9 mouse cellular contexts compared by ENCODE assay signal in the genomic region with DNA sequence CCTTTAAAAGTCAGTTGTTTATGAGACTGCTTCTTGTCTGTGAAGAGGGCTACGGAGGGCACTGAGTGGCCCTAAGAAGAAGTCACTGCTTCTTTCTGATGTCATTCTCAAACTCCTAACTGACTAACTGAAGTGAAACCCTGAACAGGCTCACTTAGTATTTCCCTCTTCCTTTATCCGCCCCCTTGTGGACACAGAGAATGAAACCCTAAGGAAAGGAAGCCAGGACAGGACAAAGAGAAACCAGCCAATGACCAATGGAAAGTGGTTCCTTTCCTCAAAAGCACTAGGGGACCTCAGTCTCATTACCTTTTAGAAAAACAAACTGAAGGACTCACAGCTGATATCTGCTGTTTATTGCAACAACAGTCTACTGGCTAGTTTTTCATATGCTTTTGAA. TPM values are rescaled to one million over a fixed set of nuclear protein-coding genes. Genes with fewer than 3 reads are reported as not detected.
DNase-seq lines count a peak whose midpoint lies in the region; TF ChIP-seq lines count a peak whose summit lies in the region.
"Had no signal": no experiment of that assay in that cellular context is flagged by ENCODE, and none has a peak within 500 bp of the region (broad histone marks: within the 10 kb centered on the region; RNA-seq: fewer than 3 reads in every experiment).

No protein-coding gene starts in this region.

- peak; percentile 59 for DNase-seq in kidney, adult 2 months
- DNase-seq in kidney, adult 18-20 months = no peak
- DNase-seq in B cell, adult 2 months = peak; percentile 14 to 31
- DNase-seq in ES-E14 (ENCODE audit: low read depth, low spot score) = peak; percentile 66
- DNase-seq in embryonic facial prominence, embryonic 10.5 days (ENCODE audit: low spot score) = peak; percentile 21
- DNase-seq in kidney, postnatal 4 days = peak; percentile 11 to 37
- DNase-seq in monocyte, adult 2 months (ENCODE audit: low read depth in 1 of 2, low spot score in 2 of 2) = peak; percentile 4 to 14
- no peak for DNase-seq in spleen, adult 18-20 months

- in situ Hi-C loops in ES-E14 (cut with MboI; ENCODE audit: low sequenced_read_pairs in 2 of 2, unreplicated experiment in 2 of 2) = no loop called here

- no peaks in the 10 kb centered on the region for H3K27me3 ChIP-seq in kidney, adult 2 months (replicated peaks; ENCODE audit: control insufficient read depth, insufficient read depth, low read length)
- H3K27me3 ChIP-seq in embryonic facial prominence, embryonic 10.5 days (replicated peaks; ENCODE audit: low read depth, poor library complexity, severe bottlenecking) = no peaks in the 10 kb centered on the region

- H3K9me3 ChIP-seq in ES-E14 (ENCODE audit: control insufficient read depth, insufficient read depth, low read depth, low read length) = no peaks in the 10 kb centered on the region
- no peaks in the 10 kb centered on the region for H3K9me3 ChIP-seq in embryonic facial prominence, embryonic 10.5 days

- no peak for TF ChIP-seq POLR2A in kidney, adult 2 months (IDR thresholded peaks at IDR 0.05; ENCODE audit: low read depth, low read length)

- H3K27ac ChIP-seq in kidney, adult 2 months (ENCODE audit: insufficient read depth, low read depth, low read length) = no peak overlapping the region
- no peak overlapping the region for H3K27ac ChIP-seq in ES-E14 (ENCODE audit: insufficient read depth, low read depth, low read length, poor library complexity, severe bottlenecking)
- no peak overlapping the region for H3K27ac ChIP-seq in embryonic facial prominence, embryonic 10.5 days (replicated peaks)

- 43% methylated on average over 2 of the region's 2 CpGs for WGBS in kidney, adult 2 months
- 54% methylated on average over 2 of the region's 2 CpGs for WGBS in embryonic facial prominence, embryonic 10.5 days

- H3K4me3 ChIP-seq in kidney, adult 2 months (ENCODE audit: insufficient read depth, low read depth, low read length) = no peak overlapping the region
- no peak overlapping the region for H3K4me3 ChIP-seq in ES-E14 (ENCODE audit: insufficient read depth in 1 of 2, low read depth in 1 of 2, low read length in 2 of 2, poor library complexity in 1 of 2, severe bottlenecking in 1 of 2)
- H3K4me3 ChIP-seq in embryonic facial prominence, embryonic 10.5 days = no peak overlapping the region
- H3K4me3 ChIP-seq: myocyte had no signal

- no peaks in the 10 kb centered on the region; the same call in 1 of the 2 replicates for H3K4me1 ChIP-seq in kidney, adult 2 months (ENCODE audit: control insufficient read depth, insufficient read depth, low read length)
- H3K4me1 ChIP-seq in ES-E14 (ENCODE audit: control insufficient read depth in 2 of 2, insufficient read depth in 2 of 2, low read length in 2 of 2, poor library complexity in 1 of 2) = 0 out of 4 replicates have a peak, but pooled peaks cover 0 to 2% of the 10 kb centered on the region in 2 experiments
- H3K4me1 ChIP-seq in embryonic facial prominence, embryonic 10.5 days = no peaks in the 10 kb centered on the region

- H3K9ac ChIP-seq in ES-E14 (ENCODE audit: insufficient read depth, low read depth, low read length, poor library complexity, severe bottlenecking) = no peak overlapping the region

- TF ChIP-seq CTCF in kidney, adult 2 months (conservative IDR thresholded peaks at IDR 0.05; ENCODE audit: insufficient read depth, insufficient read length, low read depth, low read length) = peak; percentile 22; the same call in 1 of the 2 replicates

- no peaks in the 10 kb centered on the region for H3K36me3 ChIP-seq in kidney, adult 2 months (ENCODE audit: control insufficient read depth, insufficient read depth, low read length)
- peaks cover 8% of the 10 kb centered on the region for H3K36me3 ChIP-seq in ES-E14 (ENCODE audit: control insufficient read depth, insufficient read depth, low read length, poor library complexity, severe bottlenecking)
- H3K36me3 ChIP-seq in embryonic facial prominence, embryonic 10.5 days (replicated peaks) = peaks cover 37% of the 10 kb centered on the region

TF ChIP-seq in ES-E14, 5 proteins besides CTCF, POLR2A, EP300 and RAD21:
- TF ChIP-seq MAFK (IDR thresholded peaks at IDR 0.05; ENCODE audit: insufficient read depth, low read depth, low read length) = no peak
- TF ChIP-seq CHD2 (IDR thresholded peaks at IDR 0.05; ENCODE audit: low read depth, low read length) = no peak
- no peak for TF ChIP-seq ZC3H11A (IDR thresholded peaks at IDR 0.05; ENCODE audit: borderline replicate concordance, low read depth, low read length)
- no peak for TF ChIP-seq ZNF384 (IDR thresholded peaks at IDR 0.05; ENCODE audit: low read depth, low read length)
- no peak for TF ChIP-seq HCFC1 (IDR thresholded peaks at IDR 0.05; ENCODE audit: borderline replicate concordance, insufficient read depth, low read length)

RNA-seq across cellular contexts. Expression of a gene that starts 45.7 kb away (rescaled TPM):
- polyA plus RNA-seq in kidney, adult 2 months (2012; rRNA removed) = 2.8 and 3.4 TPM in 2 replicates
- 42.2 and 79.2 TPM in 2 replicates for total RNA-seq in ES-E14 (2012; rRNA removed)
- 30.0 and 32.9 TPM in 2 replicates for polyA plus RNA-seq in embryonic facial prominence, embryonic 10.5 days (2016; fragmentation: Nextera tagmentation; extraction: Ambion mirVana)

RNA-seq across cellular contexts. Expression of a gene that starts 48.1 kb away (rescaled TPM):
- polyA plus RNA-seq in kidney, adult 2 months (2012; rRNA removed) = 21.7 and 24.4 TPM in 2 replicates
- 29.2 and 38.6 TPM in 2 replicates for total RNA-seq in ES-E14 (2012; rRNA removed)
- 107 and 112 TPM in 2 replicates for polyA plus RNA-seq in embryonic facial prominence, embryonic 10.5 days (2016; fragmentation: Nextera tagmentation; extraction: Ambion mirVana)

Comparison
In these comparisons a context has a peak if more than half of its experiments do, and no peak if none do; other contexts are left out.
1. DNase-seq: peak in kidney, adult 2 months (single experiment), B cell, adult 2 months (2 of 2), ES-E14 (single experiment), embryonic facial prominence, embryonic 10.5 days (single experiment), kidney, postnatal 4 days (2 of 2) and monocyte, adult 2 months (2 of 2); none in kidney, adult 18-20 months (single experiment) and spleen, adult 18-20 months (0 of 2).